Mouse (Mus musculus): ENCODE measurements around the gene Ifi202b. TPM values are rescaled to one million over a fixed set of nuclear protein-coding genes. Genes with fewer than 3 reads are reported as not detected.
"Not testable (repeated sequence)": the region's sequence is repeated elsewhere in the genome, so short reads cannot be mapped to it uniquely, and the experiment has no call there.

Gene Ifi202b
- polyA plus RNA-seq, 1 experiment from 2014 or later: not detected

DNA sequence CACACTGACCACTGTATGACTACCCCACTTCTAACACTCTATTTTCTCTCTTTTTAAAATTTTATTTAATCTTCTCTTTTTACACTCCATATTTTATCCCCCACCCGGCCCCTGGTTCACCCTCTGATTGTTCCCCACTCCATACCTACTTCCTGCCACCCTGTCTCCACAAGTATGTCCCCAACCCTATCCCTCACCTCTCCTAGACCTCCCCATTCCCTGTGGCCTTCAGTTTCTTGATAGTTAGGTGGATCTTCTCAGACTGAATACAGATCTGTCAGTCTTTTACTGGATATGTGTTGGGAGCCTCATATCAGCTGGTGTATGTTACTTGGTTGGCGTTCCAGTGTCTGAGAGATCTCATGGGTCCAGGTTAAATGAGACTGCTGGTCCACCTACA, 68.0 kb downstream of the Ifi202b start:
- no peak overlapping the region for H3K27ac ChIP-seq (ENCODE audit: low read length)
- H3K4me1 ChIP-seq (replicated peaks; ENCODE audit: control insufficient read depth, insufficient read depth, low read length): no peaks in the 10 kb centered on the region
- H3K36me3 ChIP-seq (ENCODE audit: control insufficient read depth, insufficient read depth, low read length): no peaks in the 10 kb centered on the region
- no peak overlapping the region for H3K4me3 ChIP-seq (ENCODE audit: low read length)
- H3K27me3 ChIP-seq (ENCODE audit: control insufficient read depth, insufficient read depth, low read depth, low read length): no peaks in the 10 kb centered on the region
- H3K9me3 ChIP-seq (ENCODE audit: control insufficient read depth, low read length): no peaks in the 10 kb centered on the region
- no peak overlapping the region for H3K9ac ChIP-seq (ENCODE audit: low read length)
- ATAC-seq (ENCODE audit: low read depth): no peak
- WGBS: 63% methylated on average over 2 of the region's 2 CpGs
- H3K4me2 ChIP-seq (ENCODE audit: low read depth, low read length): no peak overlapping the region

DNA sequence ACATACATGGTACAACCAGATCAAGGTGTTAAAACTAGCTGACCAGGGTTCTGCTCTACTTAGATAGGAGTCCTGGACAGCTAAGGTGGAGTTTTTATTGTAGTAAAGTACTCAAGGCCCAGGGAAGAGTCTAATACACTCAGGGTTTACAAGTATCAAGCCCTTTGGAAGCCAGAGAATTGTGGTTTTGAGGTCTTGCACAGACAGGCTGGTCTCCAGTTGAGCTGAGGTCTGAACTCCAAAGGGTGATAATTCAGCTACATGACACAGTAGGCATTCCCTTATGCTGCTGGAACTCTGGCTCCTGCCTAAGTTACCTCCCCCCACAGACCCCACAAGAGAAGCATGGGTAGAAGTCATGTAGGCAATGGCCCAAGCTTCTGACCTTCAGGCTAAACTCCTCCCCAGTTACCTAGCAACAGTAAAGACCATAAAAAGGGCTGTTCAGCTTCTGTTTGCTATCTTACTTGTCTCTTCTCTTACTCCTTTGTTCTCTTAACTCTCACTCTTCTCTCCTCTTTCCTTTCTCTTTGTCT, 69.2 kb downstream of the Ifi202b start:
- ATAC-seq (ENCODE audit: low read depth); H3K4me1 ChIP-seq (replicated peaks; ENCODE audit: control insufficient read depth, insufficient read depth, low read length); H3K27ac ChIP-seq (ENCODE audit: low read length); H3K4me3 ChIP-seq (ENCODE audit: low read length); H3K27me3 ChIP-seq (ENCODE audit: control insufficient read depth, insufficient read depth, low read depth, low read length); H3K4me2 ChIP-seq (ENCODE audit: low read depth, low read length); H3K36me3 ChIP-seq (ENCODE audit: control insufficient read depth, insufficient read depth, low read length); H3K9ac ChIP-seq (ENCODE audit: low read length); H3K9me3 ChIP-seq (ENCODE audit: control insufficient read depth, low read length): not testable (repeated sequence)

Other genes starting within 250 kb of the Ifi202b start
- 0.85 and 0.98 TPM in 2 replicates for gene Ifi207, start 241.0 kb downstream of the Ifi202b start, polyA plus RNA-seq (2015; fragmentation: Nextera tagmentation; extraction: Ambion mirVana)
- gene Ifi204, start 215.8 kb downstream of the Ifi202b start, polyA plus RNA-seq (2015; fragmentation: Nextera tagmentation; extraction: Ambion mirVana): 1.6 and 2.2 TPM in 2 replicates
- gene Ifi211, start 69.7 kb downstream of the Ifi202b start, polyA plus RNA-seq (2015; fragmentation: Nextera tagmentation; extraction: Ambion mirVana): 1.1 and 1.8 TPM in 2 replicates
- gene Mndal, start 40.3 kb downstream of the Ifi202b start, polyA plus RNA-seq (2015; fragmentation: Nextera tagmentation; extraction: Ambion mirVana): 3.3 and 3.4 TPM in 2 replicates
- 1.4 and 1.5 TPM in 2 replicates for gene Ifi203, start 40.1 kb downstream of the Ifi202b start, polyA plus RNA-seq (2015; fragmentation: Nextera tagmentation; extraction: Ambion mirVana)
- 0.38 and 0.60 TPM in 2 replicates for gene Ifi205, start 49.1 kb upstream of the Ifi202b start, polyA plus RNA-seq (2015; fragmentation: Nextera tagmentation; extraction: Ambion mirVana)
- gene Olfr433, start 58.0 kb upstream of the Ifi202b start, polyA plus RNA-seq (2015; fragmentation: Nextera tagmentation; extraction: Ambion mirVana): not detected in 2 replicates
- not detected in 2 replicates for gene Olfr432, start 66.5 kb upstream of the Ifi202b start, polyA plus RNA-seq (2015; fragmentation: Nextera tagmentation; extraction: Ambion mirVana)
- not detected in 2 replicates for gene Olfr430, start 83.9 kb upstream of the Ifi202b start, polyA plus RNA-seq (2015; fragmentation: Nextera tagmentation; extraction: Ambion mirVana)
- gene Olfr429, start 101.6 kb upstream of the Ifi202b start, polyA plus RNA-seq (2015; fragmentation: Nextera tagmentation; extraction: Ambion mirVana): not detected in 2 replicates
- not detected in 2 replicates for gene Olfr427, start 114.1 kb upstream of the Ifi202b start, polyA plus RNA-seq (2015; fragmentation: Nextera tagmentation; extraction: Ambion mirVana)
- not detected in 2 replicates for gene Olfr231, start 138.4 kb upstream of the Ifi202b start, polyA plus RNA-seq (2015; fragmentation: Nextera tagmentation; extraction: Ambion mirVana)
- not detected in 2 replicates for gene Olfr424, start 148.8 kb upstream of the Ifi202b start, polyA plus RNA-seq (2015; fragmentation: Nextera tagmentation; extraction: Ambion mirVana)
- not detected in 2 replicates for gene Olfr420, start 172.9 kb upstream of the Ifi202b start, polyA plus RNA-seq (2015; fragmentation: Nextera tagmentation; extraction: Ambion mirVana)
- gene Spta1, start 190.0 kb upstream of the Ifi202b start, polyA plus RNA-seq (2015; fragmentation: Nextera tagmentation; extraction: Ambion mirVana): 0.26 and 0.57 TPM in 2 replicates

Measured in lung, embryonic 16.5 days (tissue).